Mouse (Mus musculus) midbrain, embryonic 16.5 days (tissue): ENCODE data around the gene Scp2d1. TPM values are rescaled to one million over a fixed set of nuclear protein-coding genes. Genes with fewer than 3 reads are reported as not detected.

ENCODE experiments used
- ATAC-seq: fragments of 200-750 bp; cut with Nextera tagmentation; 2 replicates; pipeline ENCODE4 v1.8.0; 2017; ENCODE audit warnings: moderate TSS enrichment
- H3K27ac ChIP-seq: fragments of 300-500 bp; sonication (generic); 2 replicates; pipeline ENCODE4 v1.5.1; 2014; ENCODE audit warnings: mild to moderate bottlenecking, low read length, mixed read lengths
- H3K27me3 ChIP-seq: fragments of 300-500 bp; sonication (generic); 2 replicates; pipeline ENCODE4 v1.6.1; 2014; ENCODE audit warnings: low read depth, low read length, mixed read lengths; ENCODE audit not compliant: control insufficient read depth, insufficient read depth
- H3K36me3 ChIP-seq: fragments of 300-500 bp; sonication (generic); 2 replicates; pipeline ENCODE4 v1.6.1; 2014; ENCODE audit warnings: mild to moderate bottlenecking, low read length, moderate library complexity, mixed read lengths; ENCODE audit not compliant: control insufficient read depth, insufficient read depth
- H3K4me1 ChIP-seq: fragments of 300-500 bp; sonication (generic); 2 replicates; pipeline ENCODE4 v1.6.1; 2014; ENCODE audit warnings: mild to moderate bottlenecking, low read length, mixed read lengths; ENCODE audit not compliant: control insufficient read depth, insufficient read depth
- H3K4me2 ChIP-seq: fragments of 300-500 bp; sonication (generic); 2 replicates; pipeline ENCODE4 v1.6.1; 2014; ENCODE audit warnings: mild to moderate bottlenecking, low read length, mixed read lengths
- H3K4me3 ChIP-seq: fragments of 300-500 bp; sonication (generic); 2 replicates; pipeline ENCODE4 v1.5.1; 2014; ENCODE audit warnings: low read depth, mild to moderate bottlenecking, low read length, moderate library complexity, mixed read lengths
- H3K9ac ChIP-seq: fragments of 300-500 bp; sonication (generic); 2 replicates; pipeline ENCODE4 v1.6.1; 2014; ENCODE audit warnings: low read depth, low read length, mixed read lengths
- H3K9me3 ChIP-seq: fragments of 300-500 bp; sonication (generic); replicated peaks from 2 replicates; pipeline ENCODE4 v1.6.1; 2014; ENCODE audit warnings: mild to moderate bottlenecking, low read length, mixed read lengths; ENCODE audit not compliant: control insufficient read depth, poor library complexity, severe bottlenecking
- WGBS: fragments of 180-500 bp; shearing (Covaris S2); extraction: QIAGEN DNeasy Blood & Tissue Kit; methylation state at CpG from one replicate; pipeline ENCODE4 v1.1.7; 2014; 5-methylcytosine and 5-hydroxymethylcytosine counted together
- polyA plus RNA-seq: library from polyadenylated mRNA; unstranded; fragments of >200 nt; fragmentation: Nextera tagmentation; extraction: Ambion mirVana; gene quantifications from 2 replicates; pipeline ENCODE4 v1.2.1, GENCODE M21; 2015

The Scp2d1 gene
- polyA plus RNA-seq, 1 experiment from 2014 or later = not detected

DNA sequence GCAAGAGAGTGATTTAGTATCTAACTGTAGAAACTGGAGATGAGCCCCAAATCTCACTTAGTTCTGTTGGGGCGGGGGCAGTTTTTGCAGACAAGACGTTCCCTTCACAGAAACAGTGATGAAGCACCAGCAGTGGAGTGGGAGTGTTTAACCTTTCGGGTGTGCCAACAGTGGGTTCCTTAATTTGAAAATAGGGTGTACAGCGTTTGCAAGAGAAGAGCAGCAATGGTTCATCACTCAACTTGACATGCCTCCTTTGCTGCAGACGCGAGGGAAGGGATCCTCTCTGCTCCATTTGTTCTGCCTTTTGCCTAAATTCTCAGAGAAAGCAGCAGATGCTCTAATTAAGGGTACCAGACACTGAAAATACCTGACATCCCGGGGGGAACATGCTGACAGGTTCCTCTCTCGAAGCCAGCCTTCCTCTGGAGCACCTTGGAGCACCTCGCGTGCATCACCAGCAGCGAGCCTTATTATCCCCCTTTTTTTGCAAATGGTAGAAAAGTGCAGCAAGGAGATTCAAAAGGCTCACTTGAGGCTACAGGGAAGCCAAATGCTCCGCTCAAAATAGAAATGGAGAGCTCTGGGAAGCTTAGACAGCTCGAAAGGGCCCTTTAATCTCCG lies 31.7 kb upstream of the Scp2d1 start:
- no peaks in the 10 kb centered on the region for H3K4me1 ChIP-seq
- H3K9me3 ChIP-seq = no peaks in the 10 kb centered on the region
- WGBS = 70% methylated on average over 14 of the region's 14 CpGs
- no peaks in the 10 kb centered on the region for H3K27me3 ChIP-seq
- H3K36me3 ChIP-seq = no peaks in the 10 kb centered on the region
- H3K27ac ChIP-seq = no peak overlapping the region
- no peak overlapping the region for H3K4me2 ChIP-seq
- no peak overlapping the region for H3K9ac ChIP-seq
- ATAC-seq = peak; percentile 56; the same call in 1 of the 2 replicates
- H3K4me3 ChIP-seq = no peak overlapping the region

DNA sequence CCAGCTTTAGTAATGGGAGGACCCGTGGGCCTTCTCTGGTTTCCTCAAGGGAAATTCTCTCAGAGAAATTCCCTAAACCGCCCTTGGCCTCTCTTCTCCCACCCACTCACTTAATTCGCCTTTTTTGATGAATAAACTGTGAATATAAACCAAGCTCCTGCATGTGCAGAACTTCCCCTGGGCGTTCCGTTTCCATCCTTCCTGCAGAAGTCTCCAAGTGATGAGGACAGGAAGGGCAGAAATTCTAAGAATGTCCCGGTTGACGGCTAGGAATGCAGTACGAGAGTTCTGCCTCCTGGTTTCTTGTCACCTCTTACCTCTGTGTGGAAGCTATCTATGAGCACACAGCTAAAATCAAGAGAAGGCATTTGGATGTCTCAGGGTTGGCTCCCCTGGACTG lies 25.9 kb upstream of the Scp2d1 start:
- Histone ChIP-seq H3K4me2 (no peak overlapping the region), H3K9me3 (no peaks in the 10 kb centered on the region), H3K4me1 (no peaks in the 10 kb centered on the region), H3K9ac (no peak overlapping the region), H3K27me3 (no peaks in the 10 kb centered on the region), H3K27ac (no peak overlapping the region), H3K36me3 (no peaks in the 10 kb centered on the region), H3K4me3 (no peak overlapping the region)
- 77% methylated on average over 8 of the region's 8 CpGs for WGBS
- no peak for ATAC-seq

DNA sequence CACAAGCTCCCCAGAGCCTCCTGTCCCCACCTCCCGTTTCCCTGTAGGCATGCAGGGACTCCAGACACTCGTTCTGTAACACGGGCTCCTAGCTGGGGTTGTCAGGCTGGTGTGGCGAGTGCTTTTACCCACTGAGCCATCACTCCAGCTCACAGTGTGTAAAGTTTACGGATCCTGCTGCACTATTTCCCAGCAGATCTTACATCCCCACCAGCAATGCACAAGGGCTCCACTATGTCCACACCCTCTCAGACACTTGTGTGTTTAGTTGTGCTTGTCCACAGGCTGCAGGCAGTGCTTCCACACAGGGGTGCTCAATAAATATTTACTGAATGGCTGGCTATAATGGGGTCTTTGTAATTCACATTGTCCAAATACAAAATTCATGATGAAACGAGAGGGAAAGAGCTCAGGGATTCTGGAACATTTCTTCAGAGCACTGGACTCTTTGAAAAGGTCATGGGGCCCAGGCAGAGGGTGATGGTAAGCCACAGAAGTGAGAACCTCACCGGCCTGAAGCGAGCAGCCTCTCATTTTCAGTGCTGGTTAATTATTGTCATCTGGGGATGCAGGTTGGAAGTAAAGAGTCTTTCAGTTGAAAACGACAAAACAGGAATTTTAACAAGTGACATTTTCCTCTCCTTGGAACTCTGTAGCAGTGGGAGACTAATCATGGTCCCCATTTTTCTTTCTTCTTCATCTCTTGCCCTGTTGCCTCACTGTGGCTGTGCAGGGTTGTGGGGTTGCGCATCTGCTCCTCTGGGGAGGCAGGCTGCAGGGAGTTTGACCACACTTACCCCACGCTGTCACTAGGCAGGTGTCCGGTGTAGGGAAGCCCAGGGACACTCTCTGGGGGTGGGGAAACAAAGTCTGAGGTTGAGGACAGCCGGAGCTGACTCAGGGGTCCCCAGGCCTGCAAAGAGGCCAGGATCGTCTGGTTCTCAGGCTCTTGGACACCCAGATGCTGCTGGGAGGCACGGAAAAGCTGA lies 15.4 kb upstream of the Scp2d1 start:
- 63% methylated on average over 15 of the region's 15 CpGs for WGBS
- no peaks in the 10 kb centered on the region for H3K4me1 ChIP-seq
- H3K4me3 ChIP-seq = no peak overlapping the region
- no peak overlapping the region for H3K4me2 ChIP-seq
- H3K36me3 ChIP-seq = no peaks in the 10 kb centered on the region
- H3K27me3 ChIP-seq = no peaks in the 10 kb centered on the region
- no peak overlapping the region for H3K27ac ChIP-seq
- H3K9me3 ChIP-seq = no peaks in the 10 kb centered on the region
- no peak for ATAC-seq
- H3K9ac ChIP-seq = 0 out of 2 replicates have a peak overlapping the region, but pooled peaks have one; percentile 14

GRCm38 (mm10) chr2:144828457-144828985 lies 5.1 kb downstream of the Scp2d1 start:
- 68% methylated on average over 8 of the region's 8 CpGs for WGBS
- no peaks in the 10 kb centered on the region for H3K36me3 ChIP-seq
- ATAC-seq = no peak

GRCm38 (mm10) chr2:144836667-144837311 lies 13.3 kb downstream of the Scp2d1 start:
- Histone ChIP-seq H3K36me3 (no peaks in the 10 kb centered on the region), H3K27ac (no peak overlapping the region), H3K27me3 (no peaks in the 10 kb centered on the region), H3K4me3 (no peak overlapping the region), H3K4me1 (no peaks in the 10 kb centered on the region), H3K4me2 (no peak overlapping the region), H3K9me3 (no peaks in the 10 kb centered on the region), H3K9ac (no peak overlapping the region)
- ATAC-seq = no peak
- WGBS = 94% methylated on average over 5 of the region's 5 CpGs

More at GRCm38 (mm10) chr2:144828457-144828985, 5.1 kb downstream of the Scp2d1 start:
- Histone ChIP-seq H3K9me3 (no peaks in the 10 kb centered on the region), H3K4me2 (no peak overlapping the region), H3K27ac (no peak overlapping the region), H3K9ac (no peak overlapping the region), H3K4me1 (no peaks in the 10 kb centered on the region), H3K27me3 (no peaks in the 10 kb centered on the region), H3K4me3 (no peak overlapping the region)

DNA sequence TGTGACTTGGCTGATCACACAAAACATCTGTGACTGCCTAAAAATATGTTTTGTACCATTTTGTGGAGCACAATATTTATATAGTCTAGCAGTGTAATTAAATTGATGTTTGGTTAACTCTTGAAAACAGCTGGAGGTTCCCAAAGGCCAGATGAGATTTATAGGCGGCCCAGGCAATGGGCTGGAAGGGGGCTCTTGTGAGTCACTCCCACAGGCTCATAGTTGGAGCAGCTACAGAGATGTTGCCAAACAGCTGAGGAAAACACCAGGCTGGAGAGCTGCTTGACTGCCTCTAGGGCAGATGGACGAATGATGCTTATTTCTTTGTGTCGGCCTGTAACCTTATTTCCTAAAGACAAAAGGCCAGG lies 13.8 kb downstream of the Scp2d1 start:
- no peak overlapping the region for H3K27ac ChIP-seq
- H3K36me3 ChIP-seq = no peaks in the 10 kb centered on the region
- H3K9me3 ChIP-seq = no peaks in the 10 kb centered on the region
- 78% methylated on average over 3 of the region's 3 CpGs for WGBS
- H3K4me2 ChIP-seq = no peak overlapping the region
- H3K27me3 ChIP-seq = no peaks in the 10 kb centered on the region
- no peaks in the 10 kb centered on the region for H3K4me1 ChIP-seq
- no peak overlapping the region for H3K4me3 ChIP-seq
- ATAC-seq = no peak
- H3K9ac ChIP-seq = no peak overlapping the region

- H3K27ac ChIP-seq = no peak overlapping the region
- H3K4me1 ChIP-seq = no peaks in the 10 kb centered on the region
- H3K4me2 ChIP-seq = no peak overlapping the region
- H3K4me3 ChIP-seq = no peak overlapping the region
- H3K9me3 ChIP-seq = no peaks in the 10 kb centered on the region
- H3K36me3 ChIP-seq = no peaks in the 10 kb centered on the region
- H3K9ac ChIP-seq = no peak overlapping the region
- WGBS = 84% methylated on average over 2 of the region's 2 CpGs
- no peak for ATAC-seq
- H3K27me3 ChIP-seq = no peaks in the 10 kb centered on the region
Measured at GRCm38 (mm10) chr2:144868827-144869226, 45.4 kb downstream of the Scp2d1 start.
